Mouse (Mus musculus) hindbrain, embryonic 10.5 days (tissue): Measurements from ENCODE around the gene Spata31d1a. TPM values are rescaled to one million over a fixed set of nuclear protein-coding genes. Genes with fewer than 3 reads are reported as not detected.
A peak's percentile ranks its signal among the peaks of the same experiment; 100 is the strongest.
"Not testable (repeated sequence)": the region's sequence is repeated elsewhere in the genome, so short reads cannot be mapped to it uniquely, and the experiment has no call there.

Source experiments
- DNase-seq: peaks from one replicate; pipeline ENCODE4 v3.0.0-alpha.2; 2017; ENCODE audit warnings: low spot score
- H3K27ac ChIP-seq: fragments of 300-500 bp; sonication (generic); 2 replicates; pipeline ENCODE4 v1.5.1; 2016; ENCODE audit warnings: mild to moderate bottlenecking, moderate library complexity
- H3K27me3 ChIP-seq: fragments of 300-500 bp; sonication (generic); 2 replicates; pipeline ENCODE4 v1.6.1; 2016; ENCODE audit warnings: mild to moderate bottlenecking; ENCODE audit not compliant: poor library complexity, insufficient read depth, severe bottlenecking
- H3K36me3 ChIP-seq: fragments of 300-500 bp; sonication (generic); 2 replicates; pipeline ENCODE4 v1.6.1; 2016; ENCODE audit warnings: mild to moderate bottlenecking, moderate library complexity
- H3K4me1 ChIP-seq: fragments of 300-500 bp; sonication (generic); replicated peaks from 2 replicates; pipeline ENCODE4 v1.6.1; 2016; ENCODE audit warnings: mild to moderate bottlenecking
- H3K4me3 ChIP-seq: fragments of 300-500 bp; sonication (generic); 2 replicates; pipeline ENCODE4 v1.5.1; 2016; ENCODE audit warnings: mild to moderate bottlenecking, moderate library complexity
- H3K9me3 ChIP-seq: fragments of 300-500 bp; sonication (generic); 2 replicates; pipeline ENCODE4 v1.6.1; 2016; ENCODE audit warnings: mild to moderate bottlenecking, moderate library complexity
- WGBS: fragments of 180-500 bp; shearing (Covaris S2); methylation state at CpG from one replicate; pipeline ENCODE4 v1.1.7; 2016; 5-methylcytosine and 5-hydroxymethylcytosine counted together
- polyA plus RNA-seq: library from polyadenylated mRNA; unstranded; fragments of >200 nt; fragmentation: Nextera tagmentation; extraction: Ambion mirVana; gene quantifications from 2 replicates; pipeline ENCODE4 v1.2.1, GENCODE M21; 2016

The Spata31d1a gene
- polyA plus RNA-seq, 1 experiment from 2014 or later = 0.05 TPM

DNA sequence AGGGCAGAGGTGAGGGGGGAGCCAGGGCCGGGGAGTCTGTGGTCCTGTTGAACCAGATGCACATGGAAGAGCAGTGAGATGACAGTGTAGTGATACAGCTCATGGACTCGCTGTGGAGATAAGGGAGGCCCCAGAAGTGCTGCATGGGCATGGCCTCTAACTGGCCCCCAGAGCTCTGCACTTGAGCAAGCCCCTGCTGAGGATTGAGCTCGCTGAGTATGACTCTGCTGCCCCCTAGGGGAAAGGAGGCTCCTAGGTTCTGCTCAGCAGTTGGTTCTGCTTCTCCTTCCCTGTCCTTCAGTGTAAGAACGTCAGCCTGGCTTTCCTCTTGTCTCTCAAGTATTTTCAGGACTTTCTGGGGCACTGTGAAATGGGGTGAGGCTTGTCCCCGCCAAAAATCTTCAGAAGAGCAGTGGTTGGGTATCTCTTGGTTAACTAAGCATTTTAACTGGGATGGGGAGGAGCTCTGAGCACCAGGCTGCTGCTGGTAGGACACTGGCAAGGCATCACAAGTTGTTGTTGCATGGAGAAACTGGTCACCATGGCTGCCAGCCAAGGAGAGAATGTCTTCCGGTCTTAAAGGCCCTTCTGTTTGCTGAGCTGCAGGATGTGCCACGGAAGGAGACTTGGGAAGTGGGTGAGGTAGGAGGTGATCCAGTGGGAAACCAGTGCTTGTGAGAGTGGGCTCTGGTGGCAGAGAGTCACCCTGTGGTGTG, 18.4 kb upstream of the Spata31d1a start:
- WGBS = 32% methylated on average over 7 of the region's 7 CpGs
- peaks cover 33% of the 10 kb centered on the region for H3K27me3 ChIP-seq
- H3K36me3 ChIP-seq = no peaks in the 10 kb centered on the region
- peak; percentile 86 for DNase-seq
- H3K4me1 ChIP-seq = peaks cover 19% of the 10 kb centered on the region
- no peaks in the 10 kb centered on the region for H3K9me3 ChIP-seq
- no peak overlapping the region for H3K4me3 ChIP-seq
- H3K27ac ChIP-seq = peak overlapping the region; percentile 50; the same call in 1 of the 2 replicates

DNA sequence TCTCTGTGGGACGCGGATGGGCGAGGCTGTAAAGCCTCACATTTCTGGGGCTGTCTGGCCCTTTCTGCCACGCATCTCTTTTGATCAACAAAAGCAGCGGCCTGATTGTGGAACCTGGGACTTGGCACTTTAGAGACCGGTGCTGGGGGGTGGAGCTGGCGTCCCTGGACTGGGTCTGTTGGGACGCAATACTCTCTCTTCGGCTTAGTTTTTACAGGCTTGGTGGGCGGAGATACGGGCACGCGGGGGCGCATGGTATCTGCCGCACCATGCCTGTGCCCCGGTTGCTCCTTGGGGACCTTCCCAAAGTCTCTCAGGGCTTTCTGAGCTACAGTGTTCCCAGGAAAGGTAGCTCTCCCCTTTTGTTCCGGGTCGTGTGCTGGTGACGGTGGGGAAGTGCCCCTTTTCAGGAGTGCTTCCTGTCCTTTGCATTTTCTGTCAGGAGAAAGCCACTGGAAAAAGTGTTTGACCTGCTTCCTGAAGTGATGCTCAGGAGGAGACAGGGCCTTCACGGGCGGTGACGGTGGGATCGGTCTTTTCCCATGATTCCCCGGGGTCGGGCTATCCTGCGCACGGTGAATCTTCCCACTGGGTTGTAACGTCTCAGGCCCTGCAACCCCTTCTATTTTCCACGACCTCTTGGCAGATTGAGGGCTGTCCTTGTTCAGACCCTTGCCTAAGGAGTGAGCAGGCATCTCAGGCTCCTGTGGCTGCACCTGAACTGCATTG, 16.2 kb upstream of the Spata31d1a start:
- peak overlapping the region; percentile 54; the same call in 1 of the 2 replicates for H3K27ac ChIP-seq
- no peaks in the 10 kb centered on the region for H3K9me3 ChIP-seq
- DNase-seq = no peak
- peak overlapping the region; percentile 29 for H3K4me3 ChIP-seq
- 36% methylated on average over 29 of the region's 29 CpGs for WGBS
- H3K4me1 ChIP-seq = peaks cover 19% of the 10 kb centered on the region
- peaks cover 33% of the 10 kb centered on the region for H3K27me3 ChIP-seq
- H3K36me3 ChIP-seq = no peaks in the 10 kb centered on the region

DNA sequence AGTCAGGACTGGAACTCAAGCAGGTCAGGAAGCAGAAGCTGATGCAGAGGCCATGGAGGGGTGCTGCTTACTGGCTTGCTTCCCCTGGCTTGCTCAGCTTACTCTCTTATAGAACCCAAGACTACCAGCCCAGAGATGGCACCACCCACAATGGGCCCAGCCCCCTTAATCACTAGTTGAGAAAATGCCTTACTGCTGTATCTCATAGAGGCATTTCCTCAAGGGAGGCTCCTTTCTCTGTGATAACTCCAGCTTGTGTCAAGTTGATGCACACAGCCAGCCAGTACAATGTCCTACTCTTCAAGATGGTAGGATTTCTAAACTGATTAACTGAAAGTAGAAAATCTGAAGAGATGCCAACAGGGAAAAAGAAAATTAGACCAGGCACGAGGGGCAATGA, 12.0 kb upstream of the Spata31d1a start:
- WGBS = 70% methylated on average over 1 of the region's 1 CpGs
- Histone ChIP-seq H3K27me3 (peaks cover 16% of the 10 kb centered on the region; the same call in 1 of the 2 replicates), H3K4me1 (peaks cover 23% of the 10 kb centered on the region)
- not testable (repeated sequence) for DNase-seq, H3K4me3 ChIP-seq, H3K27ac ChIP-seq, H3K9me3 ChIP-seq, H3K36me3 ChIP-seq

DNA sequence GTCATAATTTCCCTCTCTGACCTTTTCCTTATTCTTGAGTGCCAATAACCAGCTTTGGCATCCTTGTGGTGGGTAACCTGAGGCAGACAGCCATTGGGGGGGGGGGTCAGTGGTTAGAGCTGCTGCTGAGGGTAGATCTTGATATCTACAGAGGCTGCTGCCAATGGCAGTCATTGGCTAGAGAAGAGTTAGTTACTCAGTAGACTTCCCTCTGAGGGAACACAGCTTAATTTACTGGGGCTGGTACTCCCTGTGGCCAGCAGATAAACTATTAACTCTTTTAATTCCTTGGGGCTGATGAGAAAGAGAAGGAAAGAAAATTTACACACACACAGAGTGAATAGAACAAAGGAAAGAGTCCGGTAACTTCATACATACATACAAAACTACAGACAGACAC, 9.3 kb upstream of the Spata31d1a start:
- Histone ChIP-seq H3K4me1 (peaks cover 12% of the 10 kb centered on the region), H3K27ac (no peak overlapping the region), H3K9me3 (no peaks in the 10 kb centered on the region), H3K27me3 (peaks cover 2% of the 10 kb centered on the region; the same call in 1 of the 2 replicates), H3K4me3 (no peak overlapping the region), H3K36me3 (no peaks in the 10 kb centered on the region)
- 92% methylated on average over 1 of the region's 1 CpGs for WGBS
- no peak for DNase-seq

DNA sequence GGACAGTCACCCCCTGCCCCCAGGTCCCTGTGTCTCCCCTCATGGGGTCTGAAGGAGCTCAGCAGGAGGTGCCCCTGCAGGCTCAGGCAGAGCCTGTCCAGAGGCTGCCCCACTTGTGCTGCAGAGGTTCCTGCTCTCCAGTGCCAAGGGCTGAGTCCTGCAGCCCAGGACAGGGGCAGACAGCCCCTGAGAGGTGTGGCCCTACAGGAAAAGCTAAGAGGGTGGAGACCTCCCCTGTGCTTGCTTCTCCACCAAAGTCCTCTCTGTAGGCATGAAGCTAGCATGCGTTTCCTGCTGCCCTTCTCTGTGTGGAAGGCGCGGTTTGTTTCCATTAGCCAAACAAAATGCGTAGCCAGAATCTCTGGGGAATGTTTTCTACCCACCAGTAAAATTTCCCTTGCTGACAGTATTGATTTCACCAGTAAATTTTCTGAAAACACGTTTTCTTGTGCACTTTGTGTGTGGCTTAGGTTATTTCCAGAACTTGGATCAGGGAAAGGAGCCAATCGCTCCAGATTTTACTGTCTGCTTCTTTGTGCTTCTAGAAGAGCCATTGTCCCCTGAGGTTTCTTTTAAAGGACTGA, 8.8 kb upstream of the Spata31d1a start:
- not testable (repeated sequence) for DNase-seq, H3K36me3 ChIP-seq
- WGBS = 38% methylated on average over 6 of the region's 6 CpGs

DNA sequence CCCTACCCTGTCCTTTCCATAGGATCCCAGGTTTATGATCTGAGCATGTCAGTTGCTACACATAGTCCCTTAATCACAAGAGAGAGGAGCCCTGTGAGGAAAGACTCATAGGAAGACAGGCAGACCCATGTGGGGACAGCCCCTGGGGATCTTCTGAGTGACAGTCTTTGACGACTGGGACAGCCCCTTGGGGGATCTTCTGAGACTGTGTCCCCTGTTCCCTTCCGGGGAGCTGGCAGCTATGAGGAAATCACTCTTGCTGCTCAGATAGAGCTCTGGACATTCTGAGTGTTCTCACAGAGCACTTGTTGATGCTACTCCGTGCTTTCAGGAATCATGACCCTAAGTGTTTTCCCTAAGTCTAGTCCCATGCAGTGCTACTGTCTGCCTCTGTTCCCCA, 3.6 kb upstream of the Spata31d1a start:
- H3K4me3 ChIP-seq = no peak overlapping the region
- H3K36me3 ChIP-seq = no peaks in the 10 kb centered on the region
- peaks cover 23% of the 10 kb centered on the region for H3K4me1 ChIP-seq
- H3K9me3 ChIP-seq = no peaks in the 10 kb centered on the region
- H3K27me3 ChIP-seq = peaks cover 12% of the 10 kb centered on the region
- 34% methylated on average over 3 of the region's 3 CpGs for WGBS
- DNase-seq = no peak
- 0 out of 2 replicates have a peak overlapping the region, but pooled peaks have one; percentile 24 for H3K27ac ChIP-seq

More for the DNA sequence above, 8.8 kb upstream of the Spata31d1a start:
- H3K4me3 ChIP-seq, H3K27ac ChIP-seq, H3K9me3 ChIP-seq, H3K27me3 ChIP-seq: not testable (repeated sequence)
- peaks cover 16% of the 10 kb centered on the region for H3K4me1 ChIP-seq

DNA sequence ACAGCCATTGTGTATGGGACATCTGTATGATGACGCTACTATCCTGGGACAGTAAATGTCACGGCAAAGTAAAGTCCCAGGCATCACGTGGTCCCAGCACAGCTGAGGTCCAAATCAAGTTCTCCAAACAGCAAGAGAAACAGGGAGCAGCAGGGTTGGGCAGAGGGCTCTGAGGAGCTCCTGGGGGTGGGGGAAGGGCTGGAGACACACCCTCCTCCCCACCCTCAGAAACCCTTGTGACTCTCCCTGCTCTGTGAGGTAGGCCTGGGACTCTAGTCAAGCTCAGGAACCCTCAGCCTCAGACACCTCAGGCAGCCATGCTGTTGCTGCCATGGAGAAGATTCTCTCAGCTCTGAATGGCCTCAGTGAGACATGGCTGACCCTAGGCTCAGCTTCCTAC, 1.9 kb upstream of the Spata31d1a start, which contains the start of gene Spata31d1b:
Gene Spata31d1b, plus strand, starts transcription at position 301 of the 400 bp plus-strand sequence.
- H3K27ac ChIP-seq, H3K4me3 ChIP-seq, DNase-seq, H3K36me3 ChIP-seq, H3K9me3 ChIP-seq: not testable (repeated sequence)
- H3K27me3 ChIP-seq = peaks cover 12% of the 10 kb centered on the region
- H3K4me1 ChIP-seq = peaks cover 23% of the 10 kb centered on the region
- WGBS = 73% methylated on average over 3 of the region's 3 CpGs

DNA sequence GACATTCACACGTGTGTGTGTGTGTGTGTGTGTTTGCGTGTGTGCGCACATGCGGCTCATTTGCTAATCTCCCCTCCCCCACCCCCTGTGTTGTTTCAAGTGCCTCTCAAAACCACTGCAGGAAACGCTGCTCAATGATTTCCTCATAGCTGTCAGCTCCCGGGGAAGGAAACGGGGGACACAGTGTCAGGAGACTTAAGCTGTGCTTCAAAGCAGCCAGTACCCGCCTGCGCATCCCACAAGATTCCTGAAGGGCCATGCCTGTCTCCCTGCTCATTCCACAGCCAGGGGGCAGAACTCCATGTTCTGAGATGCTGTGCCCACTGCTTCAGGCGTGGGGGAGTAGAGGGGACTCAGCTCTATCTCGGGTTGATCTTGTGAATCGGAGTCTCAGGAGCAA, 5.6 kb downstream of the Spata31d1a start:
- no peak for DNase-seq
- H3K4me3 ChIP-seq = no peak overlapping the region

DNA sequence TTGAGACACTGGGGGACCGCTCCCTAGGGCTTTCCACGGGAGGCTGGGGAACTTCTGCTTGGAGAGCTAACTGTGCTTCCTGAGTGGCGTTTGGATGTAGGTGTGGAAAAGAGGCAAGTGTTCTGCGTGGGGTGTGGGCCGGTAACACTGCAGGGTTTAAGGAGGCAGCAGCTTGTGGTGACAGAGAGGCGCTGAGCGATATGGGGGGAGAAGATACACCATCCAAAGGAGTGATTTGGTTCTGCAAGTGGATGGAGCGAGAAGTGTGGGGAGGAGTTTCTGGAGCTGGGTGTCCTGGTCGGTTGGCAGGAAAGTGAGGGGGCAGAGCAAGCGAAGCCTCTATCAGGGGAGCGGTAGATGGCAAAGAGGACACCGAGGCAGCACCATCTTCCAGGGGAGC, 6.6 kb downstream of the Spata31d1a start:
- Histone ChIP-seq H3K9me3 (no peaks in the 10 kb centered on the region), H3K27me3 (peaks cover 19% of the 10 kb centered on the region; the same call in 1 of the 2 replicates), H3K36me3 (no peaks in the 10 kb centered on the region), H3K4me3 (no peak overlapping the region), H3K4me1 (peaks cover 19% of the 10 kb centered on the region), H3K27ac (peak overlapping the region; percentile 13; the same call in 1 of the 2 replicates)
- no peak for DNase-seq
- 90% methylated on average over 12 of the region's 12 CpGs for WGBS

More for the DNA sequence above, 5.6 kb downstream of the Spata31d1a start:
- Histone ChIP-seq H3K27ac (peak overlapping the region; percentile 62; the same call in 1 of the 2 replicates), H3K9me3 (no peaks in the 10 kb centered on the region), H3K36me3 (no peaks in the 10 kb centered on the region), H3K4me1 (peaks cover 19% of the 10 kb centered on the region), H3K27me3 (peaks cover 15% of the 10 kb centered on the region; the same call in 1 of the 2 replicates)
- WGBS = 68% methylated on average over 12 of the region's 12 CpGs

DNA sequence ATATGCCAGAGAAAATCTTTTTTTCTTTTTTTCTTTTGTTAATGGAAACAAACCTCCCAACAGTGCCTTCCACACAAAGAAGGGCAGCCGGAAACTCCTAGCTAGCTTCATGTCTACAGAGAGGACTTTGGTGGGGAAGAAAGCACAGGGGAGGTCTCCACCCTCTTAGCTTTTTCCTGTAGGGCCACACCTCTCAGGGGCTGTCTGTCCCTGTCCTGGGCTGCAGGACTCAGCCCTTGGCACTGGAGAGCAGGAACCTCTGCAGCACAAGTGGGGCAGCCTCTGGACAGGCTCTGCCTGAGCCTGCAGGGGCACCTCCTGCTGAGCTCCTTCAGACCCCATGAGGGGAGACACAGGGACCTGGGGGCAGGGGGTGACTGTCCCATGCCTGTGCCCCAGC, 10.0 kb downstream of the Spata31d1a start:
- H3K4me3 ChIP-seq, DNase-seq, H3K36me3 ChIP-seq, H3K27ac ChIP-seq, H3K9me3 ChIP-seq: not testable (repeated sequence)
- Histone ChIP-seq H3K4me1 (peaks cover 19% of the 10 kb centered on the region), H3K27me3 (peaks cover 42% of the 10 kb centered on the region)
- 64% methylated on average over 1 of the region's 1 CpGs for WGBS

DNA sequence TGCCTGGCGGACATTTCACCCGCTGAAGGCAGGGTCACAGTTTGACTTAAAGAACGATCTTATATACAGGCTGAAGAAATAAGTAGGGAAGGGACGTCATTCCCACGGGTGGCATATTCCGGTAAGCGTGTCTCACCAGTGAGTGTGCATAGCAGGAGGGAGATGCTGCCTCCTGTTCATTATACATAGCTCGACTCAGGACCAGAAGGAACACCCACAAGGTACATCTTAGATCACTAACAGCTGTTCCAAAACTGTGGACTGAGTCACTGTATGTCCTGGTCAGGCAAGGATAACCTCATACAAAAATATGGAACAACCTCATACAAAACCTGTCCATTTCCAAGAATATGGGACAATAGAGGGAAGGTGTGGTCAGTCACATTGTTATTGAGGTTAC, 11.0 kb downstream of the Spata31d1a start:
- Histone ChIP-seq H3K27me3 (peaks cover 47% of the 10 kb centered on the region), H3K36me3 (no peaks in the 10 kb centered on the region), H3K27ac (no peak overlapping the region), H3K4me1 (peaks cover 10% of the 10 kb centered on the region), H3K9me3 (peaks cover 5% of the 10 kb centered on the region; the same call in 1 of the 2 replicates), H3K4me3 (no peak overlapping the region)
- WGBS = 92% methylated on average over 8 of the region's 8 CpGs
- no peak for DNase-seq

DNA sequence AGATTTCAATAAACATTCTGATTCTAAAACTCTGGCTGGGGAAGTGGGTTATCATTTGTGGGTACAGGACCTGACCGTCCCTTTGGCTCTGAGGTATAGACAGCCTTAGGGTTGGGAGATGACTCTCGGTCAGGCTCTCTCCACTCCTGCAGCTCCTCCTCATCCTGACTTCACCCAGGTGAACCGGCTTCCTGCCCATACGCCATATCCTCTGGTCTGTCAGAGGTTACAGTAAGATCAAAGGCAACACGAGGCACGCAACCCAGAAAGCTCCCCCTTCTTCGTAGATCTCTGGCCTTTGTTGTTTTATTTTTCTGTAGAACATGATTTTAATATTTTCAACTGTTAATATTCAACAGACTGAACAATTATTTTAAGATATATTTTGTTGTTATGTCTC, 14.3 kb downstream of the Spata31d1a start:
- Histone ChIP-seq H3K27me3 (peaks cover 58% of the 10 kb centered on the region), H3K4me1 (peaks cover 21% of the 10 kb centered on the region), H3K27ac (no peak overlapping the region), H3K9me3 (peaks cover 9% of the 10 kb centered on the region), H3K36me3 (no peaks in the 10 kb centered on the region), H3K4me3 (no peak overlapping the region)
- WGBS = 91% methylated on average over 7 of the region's 7 CpGs
- no peak for DNase-seq

DNA sequence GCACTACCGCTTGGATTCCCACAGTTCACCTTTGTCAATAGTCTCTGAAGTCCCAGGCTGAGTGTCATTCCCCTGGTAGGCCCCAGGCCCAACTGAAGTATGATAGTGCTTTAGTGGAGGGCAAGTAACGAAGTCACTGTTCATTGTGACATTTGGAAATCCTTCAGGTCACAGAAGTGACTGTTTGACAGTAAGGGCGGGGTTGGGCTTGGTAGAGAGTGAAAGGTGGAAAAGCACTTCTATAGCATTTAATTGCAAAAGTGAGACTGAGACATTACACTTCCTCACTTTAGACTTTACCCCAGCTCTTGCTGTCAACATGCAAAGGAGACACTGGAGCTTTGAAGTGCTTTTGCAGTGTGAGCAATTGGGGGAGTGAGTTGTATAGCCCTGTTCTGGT, 16.1 kb downstream of the Spata31d1a start, which contains the start of gene 4921517D22Rik:
Gene 4921517D22Rik, minus strand, starts transcription at position 101 of the 400 bp plus-strand sequence.
- Histone ChIP-seq H3K9me3 (peaks cover 12% of the 10 kb centered on the region), H3K4me1 (peaks cover 21% of the 10 kb centered on the region), H3K4me3 (no peak within 1 kb of the TSS), H3K36me3 (no peaks in the 10 kb centered on the region), H3K27ac (no peak within 1 kb of the TSS), H3K27me3 (peaks cover 67% of the 10 kb centered on the region)
- WGBS = 97% methylated on average over 3 of the region's 3 CpGs
- DNase-seq = no peak
